Mouse (Mus musculus): Measurements from ENCODE around the gene Megf11.

DNA sequence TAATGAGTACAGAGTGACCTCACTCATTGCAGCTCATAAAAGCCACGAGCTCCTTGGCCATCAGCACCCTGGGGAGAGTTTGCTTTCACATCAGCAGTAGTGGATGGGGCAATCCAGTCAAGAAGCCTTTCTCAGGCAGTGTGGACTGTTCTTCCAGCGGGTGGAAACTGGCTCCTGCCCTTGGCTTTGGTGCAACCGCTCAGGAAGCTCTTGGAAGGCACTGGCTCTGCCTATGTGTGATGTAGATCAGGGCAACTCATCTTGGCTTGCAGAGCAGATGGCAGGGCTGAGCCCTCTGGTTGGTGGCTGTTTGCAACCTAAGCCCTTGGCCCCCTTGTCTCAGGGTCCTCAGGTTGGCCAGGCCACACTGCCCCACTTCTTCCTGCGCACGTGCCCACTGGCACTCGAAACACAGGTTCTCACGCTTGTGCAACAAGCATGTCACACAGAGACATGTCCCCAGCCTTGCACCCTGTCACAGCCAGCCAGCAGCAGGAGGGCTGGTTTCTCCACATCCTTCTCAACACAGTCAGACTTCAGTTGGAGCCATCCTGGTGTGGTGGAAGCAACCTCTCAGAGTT is 22.1 kb downstream of the Megf11 start:
- TF ChIP-seq GATA1 (IDR thresholded peaks at IDR 0.05; ENCODE audit: borderline replicate concordance, low read length) (no peak), FLI1 (IDR thresholded peaks at IDR 0.05; ENCODE audit: low read length) (no peak)

Data from megakaryocyte, embryonic 14.5 days (primary cell).